ENCODE assay signal across 12 mouse cellular contexts in genomic region chr11:69950807-69951459, GRCm38 (mm10). TPM values are rescaled to one million over a fixed set of nuclear protein-coding genes. Genes with fewer than 3 reads are reported as not detected.
DNase-seq lines count a peak whose midpoint lies in the region; ATAC-seq and TF ChIP-seq lines count a peak whose summit lies in the region.
"Had no signal": no experiment of that assay in that cellular context is flagged by ENCODE, and none has a peak within 500 bp of the region (broad histone marks: within the 10 kb centered on the region; RNA-seq: fewer than 3 reads in every experiment).

No protein-coding gene starts in this region.

- H3K27me3 ChIP-seq in forebrain, embryonic 10.5 days (ENCODE audit: poor library complexity, severe bottlenecking), result 0 out of 2 replicates have a peak, but pooled peaks cover 5% of the 10 kb centered on the region
- no peaks in the 10 kb centered on the region for H3K27me3 ChIP-seq in forebrain, embryonic 16.5 days (replicated peaks; ENCODE audit: control insufficient read depth, insufficient read depth, low read length)
- H3K27me3 ChIP-seq: embryonic facial prominence, embryonic 13.5 days had no signal

- TF ChIP-seq CTCF in layer of hippocampus, adult 2 months (conservative IDR thresholded peaks at IDR 0.05), result peak; percentile 43

- no peak for ATAC-seq in forebrain, embryonic 16.5 days

- no peaks in the 10 kb centered on the region for H3K9me3 ChIP-seq in forebrain, embryonic 10.5 days
- H3K9me3 ChIP-seq in forebrain, embryonic 16.5 days (ENCODE audit: control insufficient read depth, low read length), result no peaks in the 10 kb centered on the region
- H3K9me3 ChIP-seq: embryonic facial prominence, embryonic 13.5 days had no signal

- H3K9ac ChIP-seq in forebrain, embryonic 16.5 days (replicated peaks; ENCODE audit: low read depth, low read length), result no peak overlapping the region
- H3K9ac ChIP-seq: embryonic facial prominence, embryonic 13.5 days had no signal

- peaks cover 35% of the 10 kb centered on the region for H3K4me1 ChIP-seq in forebrain, embryonic 10.5 days
- peaks cover 17% of the 10 kb centered on the region for H3K4me1 ChIP-seq in forebrain, embryonic 16.5 days (replicated peaks; ENCODE audit: control insufficient read depth, insufficient read depth, low read length)

- peaks cover 5% of the 10 kb centered on the region; the same call in 1 of the 2 replicates for H3K36me3 ChIP-seq in forebrain, embryonic 10.5 days (replicated peaks)
- H3K36me3 ChIP-seq in forebrain, embryonic 16.5 days (ENCODE audit: control insufficient read depth, insufficient read depth), result no peaks in the 10 kb centered on the region

- 52% methylated on average over 4 of the region's 4 CpGs for WGBS in forebrain, embryonic 10.5 days
- 45% methylated on average over 4 of the region's 4 CpGs for WGBS in forebrain, embryonic 16.5 days

- no peak overlapping the region for H3K4me2 ChIP-seq in forebrain, embryonic 16.5 days (ENCODE audit: low read length)
- H3K4me2 ChIP-seq: embryonic facial prominence, embryonic 13.5 days had no signal

- no peak overlapping the region for H3K27ac ChIP-seq in forebrain, embryonic 10.5 days
- no peak overlapping the region for H3K27ac ChIP-seq in forebrain, embryonic 16.5 days (ENCODE audit: low read length)
- no peak overlapping the region for H3K27ac ChIP-seq in layer of hippocampus, adult 2 months
- H3K27ac ChIP-seq: embryonic facial prominence, embryonic 13.5 days had no signal

- H3K4me3 ChIP-seq in forebrain, embryonic 10.5 days, result peak overlapping the region; percentile 6; the same call in 1 of the 2 replicates
- no peak overlapping the region for H3K4me3 ChIP-seq in forebrain, embryonic 16.5 days (replicated peaks; ENCODE audit: low read length)
- H3K4me3 ChIP-seq in layer of hippocampus, adult 2 months, result no peak overlapping the region
- H3K4me3 ChIP-seq: embryonic facial prominence, embryonic 13.5 days had no signal

- DNase-seq in forebrain, embryonic 10.5 days (ENCODE audit: extremely low spot score, low spot score), result no peak
- no peak for DNase-seq in layer of hippocampus, adult 2 months (ENCODE audit: low spot score in 2 of 2)
- no peak for DNase-seq in layer of hippocampus, adult 11-12 months (ENCODE audit: low spot score)
- peak; percentile 48 for DNase-seq in A20 (ENCODE audit: low read depth, low spot score)
- DNase-seq in embryo, embryonic 10.5 days (ENCODE audit: low spot score), result peak; percentile 57
- DNase-seq in cerebellum, adult 9-11 months, result no peak
- no peak for DNase-seq in MN1 (ENCODE audit: low spot score)
- DNase-seq: layer of hippocampus, postnatal 36 days; spleen, adult 18-20 months had no signal

RNA-seq across cellular contexts. Expression of gene Slc2a4, which starts 2.9 kb away (rescaled TPM):
- polyA plus RNA-seq in forebrain, embryonic 10.5 days (2016; fragmentation: Nextera tagmentation; extraction: Ambion mirVana), result 14.2 and 15.7 TPM in 2 replicates
- 6.6 and 6.7 TPM in 2 replicates for polyA plus RNA-seq in forebrain, embryonic 16.5 days (2015; fragmentation: Nextera tagmentation; extraction: Ambion mirVana)
- total RNA-seq in layer of hippocampus, adult 2 months (2021), result 1 to 10 TPM; 1.8 to 2.2 TPM

RNA-seq across cellular contexts. Expression of gene Cldn7, which starts 13.6 kb away (rescaled TPM):
- polyA plus RNA-seq in forebrain, embryonic 10.5 days (2016; fragmentation: Nextera tagmentation; extraction: Ambion mirVana), result 19.7 and 21.9 TPM in 2 replicates
- polyA plus RNA-seq in forebrain, embryonic 16.5 days (2015; fragmentation: Nextera tagmentation; extraction: Ambion mirVana), result 0.84 TPM in 1 of 2 replicates, not detected in the other
- total RNA-seq in layer of hippocampus, adult 2 months (2021), result not detected
- total RNA-seq: gastrocnemius, adult 8-10 months; layer of hippocampus, postnatal 36 days had no signal

RNA-seq across cellular contexts. Expression of gene Ybx2, which starts 15.3 kb away (rescaled TPM):
- polyA plus RNA-seq in forebrain, embryonic 10.5 days (2016; fragmentation: Nextera tagmentation; extraction: Ambion mirVana), result 5.7 and 6.4 TPM in 2 replicates
- 3.3 and 3.4 TPM in 2 replicates for polyA plus RNA-seq in forebrain, embryonic 16.5 days (2015; fragmentation: Nextera tagmentation; extraction: Ambion mirVana)
- total RNA-seq in layer of hippocampus, adult 2 months (2021), result 10 to 100 TPM; 12.4 to 14.5 TPM

RNA-seq across cellular contexts. Expression of gene Eif5a, which starts 29.2 kb away (rescaled TPM):
- polyA plus RNA-seq in forebrain, embryonic 10.5 days (2016; fragmentation: Nextera tagmentation; extraction: Ambion mirVana), result 2,970 and 2,997 TPM in 2 replicates
- 1,142 and 1,181 TPM in 2 replicates for polyA plus RNA-seq in forebrain, embryonic 16.5 days (2015; fragmentation: Nextera tagmentation; extraction: Ambion mirVana)
- total RNA-seq in layer of hippocampus, adult 2 months (2021), result 100 to 1,000 TPM; 413 to 441 TPM

RNA-seq across cellular contexts. Expression of gene Ctdnep1, which starts 30.0 kb away (rescaled TPM):
- polyA plus RNA-seq in forebrain, embryonic 10.5 days (2016; fragmentation: Nextera tagmentation; extraction: Ambion mirVana), result 21.5 and 23.4 TPM in 2 replicates
- polyA plus RNA-seq in forebrain, embryonic 16.5 days (2015; fragmentation: Nextera tagmentation; extraction: Ambion mirVana), result 19.0 and 24.6 TPM in 2 replicates
- total RNA-seq in layer of hippocampus, adult 2 months (2021), result 100 to 1,000 TPM; 106 to 114 TPM

Comparison
In these comparisons a context has a peak if more than half of its experiments do, and no peak if none do; other contexts are left out.
1. RNA of gene Cldn7, which starts 13.6 kb away (polyA plus RNA-seq): 19.7 to 21.9 TPM in forebrain, embryonic 10.5 days; 0.84 TPM in forebrain, embryonic 16.5 days; every median in the first group is over 10 times any median in the second.
2. DNase-seq: peak in A20 (single experiment) and embryo, embryonic 10.5 days (single experiment); none in forebrain, embryonic 10.5 days (single experiment), layer of hippocampus, adult 2 months (0 of 2), layer of hippocampus, adult 11-12 months (single experiment), cerebellum, adult 9-11 months (single experiment) and MN1 (single experiment).